Mouse (Mus musculus) frontal cortex, postnatal 36 days (tissue): ENCODE measurements around the gene Mrpl54.
A peak's percentile ranks its signal among the peaks of the same experiment; 100 is the strongest.

ENCODE experiments used
- DNase-seq, 2 experiments: peaks; one replicate each; pipeline ENCODE4 v3.0.0; 2022; ENCODE audit warnings: low spot score in 2 of 2

Mrpl54 gene

DNA sequence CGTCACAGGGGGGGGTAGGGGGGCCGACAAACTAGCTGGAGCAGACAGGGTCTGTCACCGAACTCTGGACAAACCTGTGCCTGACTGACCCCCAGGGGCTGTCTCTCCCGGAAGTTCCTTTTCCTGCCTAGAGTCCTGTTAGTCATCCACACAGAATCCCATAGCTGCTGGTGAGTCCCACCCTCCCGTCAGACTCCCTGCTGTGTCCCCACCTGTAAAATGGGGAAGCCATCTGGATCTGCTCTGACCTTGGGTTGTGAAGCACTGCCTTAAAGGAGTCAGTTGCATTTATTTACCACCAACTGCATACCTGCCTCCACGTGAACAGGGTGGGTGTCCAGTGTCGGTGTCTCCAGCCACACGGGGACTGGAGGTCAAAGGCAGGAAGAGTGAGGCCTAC, 27.7 kb upstream of the Mrpl54 start:
- DNase-seq, result no peak

DNA sequence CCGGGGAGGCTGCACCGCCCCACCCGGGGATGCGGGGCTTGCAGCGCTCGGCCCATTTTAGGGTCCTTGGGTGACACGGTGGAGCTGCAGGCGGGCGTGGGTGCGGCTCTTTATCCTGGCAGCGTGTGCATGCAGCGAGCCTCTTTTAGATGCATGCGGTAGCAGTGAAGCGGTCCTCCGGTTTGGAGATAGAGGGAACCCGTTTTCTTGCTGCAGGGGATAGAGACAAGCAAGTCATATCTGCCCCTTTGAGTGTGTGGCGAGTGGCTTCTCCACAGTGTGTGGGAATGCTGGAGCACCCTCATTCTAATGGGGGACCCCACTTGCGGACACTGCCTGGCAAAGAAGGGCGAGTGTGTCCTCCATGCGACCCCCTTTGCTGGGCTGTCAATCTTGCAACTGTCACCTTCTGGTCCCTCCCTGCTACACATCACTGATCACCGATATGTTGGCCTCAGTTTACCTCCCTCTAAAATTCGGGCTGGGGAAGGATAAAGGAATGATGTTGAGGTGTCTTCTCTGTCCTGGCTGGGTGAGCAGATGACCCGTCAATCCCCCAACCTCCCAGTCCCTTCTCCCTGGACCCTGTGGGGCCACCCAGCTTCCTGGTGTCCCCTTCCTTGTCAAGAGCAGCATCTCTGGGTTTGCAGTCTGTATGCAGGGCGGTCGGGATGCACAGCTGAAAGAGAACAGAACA, 26.7 kb upstream of the Mrpl54 start:
- peak in 1 of 2 experiments; percentile 85 for DNase-seq

DNA sequence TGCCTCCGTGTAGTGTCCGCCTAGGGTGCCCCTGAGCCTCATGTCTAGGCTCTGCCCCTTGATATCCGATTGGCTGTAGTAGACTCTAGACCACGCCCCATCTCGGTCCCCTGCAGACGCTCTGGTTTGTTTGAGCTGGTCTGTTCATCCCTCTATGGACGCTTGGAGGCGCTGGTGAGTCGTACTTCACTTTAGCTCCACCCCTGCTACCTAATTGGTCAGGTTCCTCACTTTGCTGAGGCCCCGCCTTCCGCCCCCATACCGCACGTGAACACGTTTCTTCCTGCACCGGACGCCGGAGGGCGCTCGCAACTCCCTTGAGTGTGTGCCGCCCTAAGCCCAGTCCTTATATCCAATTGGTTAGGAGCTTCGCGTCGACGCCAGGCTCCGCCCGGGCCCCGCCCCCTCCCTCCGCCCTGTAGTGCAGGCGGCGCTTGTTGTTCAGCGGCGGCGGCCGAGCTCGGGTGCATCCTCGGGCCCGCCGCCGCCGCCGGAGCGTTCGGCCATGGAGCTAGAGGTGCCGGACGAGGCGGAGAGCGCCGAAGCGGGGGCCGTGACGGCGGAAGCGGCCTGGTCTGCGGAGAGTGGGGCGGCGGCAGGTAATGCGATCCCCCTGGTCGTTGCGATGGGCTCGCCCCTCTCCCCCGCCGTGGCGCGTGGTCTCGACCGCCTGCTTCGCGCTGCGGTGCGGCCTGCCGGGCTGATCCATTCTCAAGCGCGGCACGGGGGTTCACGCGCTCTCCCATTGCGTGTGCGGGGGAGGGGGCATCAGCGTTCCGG, 26.0 kb upstream of the Mrpl54 start, which contains the start of gene Pip5k1c:
Gene Pip5k1c (plus strand): TSS at position 410 of the 780 bp plus-strand sequence.
- peak; percentile 99 to 100 for DNase-seq

DNA sequence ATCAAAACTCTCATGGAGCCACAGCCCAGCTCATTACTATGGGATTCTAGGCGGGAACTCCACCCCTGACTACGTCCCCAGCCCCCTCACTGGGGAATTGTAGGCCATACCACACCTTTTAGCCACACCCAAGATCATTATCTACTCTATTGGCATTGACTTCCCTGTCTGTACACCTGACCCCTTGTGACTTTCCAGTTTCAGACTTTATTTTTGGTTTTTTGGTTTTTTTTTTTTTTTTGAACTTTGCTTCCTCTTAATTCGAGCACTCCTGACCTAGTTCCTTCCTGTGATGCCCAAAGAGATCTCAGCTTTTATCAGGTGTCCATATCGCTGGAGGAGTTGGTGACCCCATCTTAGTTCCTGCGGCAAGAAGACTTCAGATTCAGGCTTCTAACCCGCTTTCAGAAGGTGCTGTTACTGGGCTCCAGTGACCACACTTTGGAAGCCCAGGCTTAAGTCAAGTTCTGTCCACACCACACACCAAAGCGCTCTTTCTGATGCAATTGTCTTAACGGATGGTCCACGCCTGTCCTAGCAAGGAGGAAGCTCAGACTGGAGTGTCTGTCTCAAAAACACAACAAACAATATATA, 24.9 kb upstream of the Mrpl54 start, which contains the start of gene Tjp3:
Gene Tjp3 (minus strand): TSS at position 71 of the 594 bp plus-strand sequence.
- DNase-seq, result no peak

DNA sequence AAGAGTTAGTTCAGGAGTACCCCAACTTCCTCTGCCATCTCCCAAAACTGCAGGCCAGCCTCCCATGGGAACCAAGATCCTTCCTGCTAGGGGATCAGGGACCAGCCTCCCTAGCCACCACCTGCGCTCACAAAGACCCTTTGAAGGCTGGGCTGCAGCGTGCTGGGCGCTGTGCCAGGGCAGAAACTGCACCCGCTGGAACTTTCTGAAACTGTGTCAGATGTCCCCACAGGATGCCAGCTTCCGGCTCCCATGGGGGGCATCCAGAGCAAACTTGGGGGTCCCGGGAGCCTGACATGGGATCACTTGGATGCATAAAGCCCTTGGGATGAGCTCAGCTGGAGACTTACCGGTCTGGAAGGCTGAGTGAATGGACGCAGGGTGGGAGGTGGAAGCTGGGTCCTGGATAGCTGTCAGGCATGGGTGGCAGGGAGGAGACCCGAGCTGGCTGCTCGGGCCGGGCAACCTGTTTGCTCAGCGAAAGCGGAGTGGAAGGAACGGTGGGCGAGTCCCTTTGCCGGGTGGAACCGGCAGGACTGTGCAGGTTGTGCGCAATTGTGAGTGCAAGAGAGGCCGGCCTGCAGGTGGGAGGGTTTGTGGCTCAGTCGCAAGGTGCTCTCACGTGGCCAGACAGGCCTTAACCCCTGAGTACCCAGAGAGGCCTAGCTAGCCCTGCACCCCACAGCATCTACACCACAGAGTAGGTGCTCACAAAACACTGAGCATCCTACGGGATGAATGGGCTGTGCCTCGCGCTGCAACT, 24.1 kb upstream of the Mrpl54 start:
- DNase-seq, result no peak

DNA sequence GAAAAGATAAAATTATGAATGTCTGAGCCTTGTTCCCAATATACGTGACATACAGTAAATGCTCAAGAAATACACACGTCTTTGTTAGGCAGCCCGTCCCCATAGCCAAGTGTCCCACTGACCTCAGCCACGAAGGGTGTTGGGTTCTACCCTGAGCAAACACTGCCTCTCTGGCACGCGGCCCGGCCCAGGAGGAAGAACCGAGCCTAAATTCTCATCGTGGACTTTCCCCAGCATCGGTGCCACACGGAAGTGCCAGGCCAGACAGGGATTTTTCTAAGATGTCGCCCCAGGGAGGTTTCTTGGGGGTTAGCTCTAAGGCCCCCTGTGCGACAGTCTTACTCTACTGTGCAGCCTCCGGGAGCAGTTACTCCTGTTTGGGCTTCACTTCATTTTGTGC, 23.1 kb upstream of the Mrpl54 start:
- no peak for DNase-seq

DNA sequence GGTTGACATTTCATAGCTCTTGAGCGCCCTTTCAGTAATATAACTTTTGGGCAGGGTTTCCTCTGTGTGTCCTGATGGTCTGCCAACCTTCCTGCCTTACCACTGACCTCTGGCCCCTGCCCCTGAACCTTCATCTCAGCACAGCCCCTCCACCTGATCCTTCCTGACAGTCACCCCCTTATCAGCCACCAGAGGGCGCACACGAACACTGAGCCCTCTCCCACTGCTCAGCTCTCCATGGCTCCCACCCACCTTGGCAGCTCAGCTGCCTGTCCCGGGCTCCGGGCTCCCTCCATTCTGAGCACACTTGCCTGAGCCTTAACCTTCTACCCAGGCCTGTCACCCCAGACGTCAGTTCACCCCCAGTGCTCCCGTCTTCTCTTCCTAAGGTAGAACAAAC, 22.5 kb upstream of the Mrpl54 start:
- DNase-seq, result no peak

DNA sequence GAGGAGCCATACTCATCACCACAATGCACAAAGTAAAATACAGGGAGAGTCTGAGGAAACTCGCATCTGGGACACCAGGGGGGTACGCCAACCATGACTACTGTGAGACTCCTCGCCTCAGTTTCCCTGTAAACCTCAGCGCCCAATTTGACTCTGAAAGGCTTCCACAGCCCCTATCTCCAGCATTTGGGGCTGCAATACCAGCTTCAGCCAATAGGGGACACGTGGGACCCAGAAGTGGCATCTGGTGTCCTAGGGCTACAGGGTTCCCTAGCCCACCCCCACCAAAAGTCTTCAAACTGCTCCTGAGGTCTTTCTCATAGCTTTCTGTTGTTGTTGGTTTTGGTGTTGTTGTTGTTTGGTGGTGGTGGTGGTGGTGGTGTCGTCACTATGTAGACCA, 21.9 kb upstream of the Mrpl54 start:
- DNase-seq, result no peak

DNA sequence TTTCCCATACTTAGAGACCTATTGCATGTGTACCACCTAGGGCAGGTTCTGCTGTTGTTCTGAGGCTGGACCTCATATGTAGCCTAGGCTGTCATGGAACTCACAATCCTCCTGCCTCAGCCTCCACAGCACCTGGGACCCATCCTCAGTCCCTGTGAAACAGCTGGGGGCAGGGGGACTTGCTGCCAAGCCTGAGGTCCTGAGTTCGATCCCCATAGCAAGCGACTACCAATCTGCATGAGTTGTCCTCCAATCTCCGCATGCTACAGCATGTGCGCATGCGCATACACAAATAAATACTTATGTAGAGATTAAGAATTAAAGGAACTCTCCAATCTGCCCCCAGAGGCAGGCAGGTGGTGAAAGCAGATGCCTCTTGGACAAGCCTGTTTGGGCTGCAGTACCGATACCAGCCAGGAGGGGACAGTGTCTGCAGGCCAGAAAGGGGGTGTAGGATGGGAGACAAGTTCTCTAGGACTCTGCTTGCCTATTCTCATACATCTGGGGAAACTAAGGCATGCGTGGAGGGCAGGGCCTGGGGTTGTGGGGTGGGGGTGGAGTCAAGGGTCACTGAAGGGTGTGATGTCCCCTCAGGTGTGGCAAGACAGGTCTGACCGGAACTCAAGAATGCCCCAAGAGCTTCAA, 20.9 kb upstream of the Mrpl54 start:
- DNase-seq, result no peak

DNA sequence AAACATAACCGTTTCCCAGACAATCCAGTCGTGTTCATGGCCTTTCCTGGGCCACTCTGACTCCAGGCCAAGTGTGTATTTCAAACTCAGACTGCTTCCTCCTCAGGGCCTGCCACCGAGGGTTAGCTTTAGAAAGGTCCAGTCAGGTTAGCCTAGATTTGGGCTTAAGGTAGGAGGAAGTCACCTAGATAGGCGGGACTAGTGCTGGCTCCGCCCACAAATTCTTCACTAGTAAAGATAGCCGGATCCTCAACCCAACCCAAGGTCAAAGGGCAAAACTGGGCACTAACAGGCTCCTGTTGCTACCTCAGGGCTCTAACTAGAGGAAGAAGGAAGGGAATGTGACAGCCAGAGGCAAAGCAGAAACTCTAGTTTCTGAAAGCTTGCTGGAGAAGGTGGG, 19.9 kb upstream of the Mrpl54 start:
- DNase-seq, result no peak

DNA sequence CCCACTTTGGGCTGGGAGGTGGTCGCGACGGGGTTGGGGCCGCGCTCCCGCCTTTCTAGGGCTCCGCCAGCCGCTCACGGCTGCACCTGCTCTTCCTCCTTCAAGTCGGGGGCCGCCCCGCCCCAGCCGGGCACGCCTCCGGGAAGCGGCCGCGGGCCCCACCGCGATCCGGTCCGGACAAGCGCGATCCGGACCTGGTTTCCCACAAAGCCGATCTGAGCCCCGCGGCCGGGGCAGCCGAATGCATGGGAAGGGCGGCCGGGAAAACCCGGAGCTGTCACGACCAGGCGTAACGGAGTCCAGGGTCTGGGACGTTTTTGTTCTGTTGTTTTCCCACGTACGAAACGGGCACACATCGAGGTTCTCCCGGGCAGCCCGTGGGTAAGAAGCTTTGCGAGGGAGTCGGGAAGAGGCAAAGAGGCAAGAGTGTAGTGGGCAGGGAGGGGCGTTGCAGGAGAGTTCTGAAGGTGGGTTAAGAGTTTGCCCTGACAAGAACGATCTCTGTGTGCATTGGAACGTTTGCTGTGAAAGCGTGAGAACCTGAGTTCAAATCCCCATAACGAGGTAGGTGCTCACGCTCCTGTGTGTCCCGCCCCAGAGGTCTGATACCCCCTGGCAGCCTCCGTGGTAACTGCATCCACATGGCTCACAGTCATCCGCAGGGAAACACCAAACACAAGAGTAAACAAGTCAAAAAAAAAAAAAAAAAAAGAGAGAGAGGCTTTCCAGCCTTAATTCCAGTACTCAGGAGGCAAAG, 19.1 kb upstream of the Mrpl54 start:
- peak in 1 of 2 experiments; percentile 74 for DNase-seq

DNA sequence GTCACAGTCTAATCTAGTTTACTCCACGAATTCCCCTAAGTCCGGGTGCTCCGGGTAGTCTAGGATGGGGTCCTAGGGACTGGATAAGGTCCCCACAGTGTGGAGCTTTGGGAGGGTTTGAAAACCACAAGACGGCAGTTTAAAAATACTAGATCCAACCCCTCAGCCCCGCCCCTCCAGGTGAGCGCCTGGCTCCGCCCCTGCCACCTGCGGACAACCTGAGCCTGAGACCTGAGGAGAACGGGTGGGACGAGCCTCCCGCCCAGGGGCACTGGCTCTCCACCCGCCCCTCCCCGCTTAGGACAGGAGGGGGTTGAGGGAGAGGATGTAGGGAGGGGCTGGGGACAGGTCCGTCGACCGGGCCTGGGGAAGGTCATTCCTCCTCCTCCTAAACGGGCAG, 18.0 kb upstream of the Mrpl54 start:
- no peak for DNase-seq

DNA sequence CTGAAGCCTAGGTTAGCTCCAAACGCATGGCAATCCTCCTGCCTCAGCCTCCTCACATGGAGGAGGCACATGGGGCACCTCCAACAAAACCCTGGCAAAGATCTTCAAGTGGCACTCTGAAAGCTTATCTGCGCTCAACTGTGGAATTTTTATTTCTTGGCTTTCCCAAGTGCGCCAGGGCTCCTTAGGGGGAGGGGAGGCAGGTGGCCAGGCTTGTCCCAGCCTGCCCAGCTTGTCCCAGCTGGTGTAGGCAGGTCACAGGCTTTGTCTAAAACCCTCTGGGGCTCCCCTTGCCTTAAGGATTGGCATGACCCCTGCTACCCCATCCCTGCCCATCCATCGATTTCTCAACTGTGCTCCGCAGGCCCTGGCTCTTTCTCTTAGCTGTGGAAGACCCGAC, 17.5 kb upstream of the Mrpl54 start:
- no peak for DNase-seq

DNA sequence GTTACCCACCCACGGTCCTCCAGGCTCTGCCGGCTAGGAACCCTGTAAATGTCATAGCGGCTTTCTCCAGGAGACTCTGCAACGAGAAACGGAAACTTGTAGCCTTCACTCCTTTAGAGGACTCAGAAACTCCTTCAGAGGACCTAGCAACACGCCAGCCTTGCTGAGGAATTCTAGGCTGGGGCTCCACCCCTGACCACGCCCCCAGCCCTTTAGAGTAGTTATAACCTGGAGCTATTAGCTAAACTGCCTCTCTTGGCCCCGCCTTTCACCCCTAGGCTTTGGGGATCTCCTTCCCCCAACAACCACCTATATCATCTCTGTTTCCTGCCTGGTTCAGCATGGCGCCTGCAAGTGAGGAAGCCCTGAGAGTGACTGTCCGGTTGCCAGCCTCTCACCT, 12.8 kb upstream of the Mrpl54 start:
- DNase-seq, result no peak

DNA sequence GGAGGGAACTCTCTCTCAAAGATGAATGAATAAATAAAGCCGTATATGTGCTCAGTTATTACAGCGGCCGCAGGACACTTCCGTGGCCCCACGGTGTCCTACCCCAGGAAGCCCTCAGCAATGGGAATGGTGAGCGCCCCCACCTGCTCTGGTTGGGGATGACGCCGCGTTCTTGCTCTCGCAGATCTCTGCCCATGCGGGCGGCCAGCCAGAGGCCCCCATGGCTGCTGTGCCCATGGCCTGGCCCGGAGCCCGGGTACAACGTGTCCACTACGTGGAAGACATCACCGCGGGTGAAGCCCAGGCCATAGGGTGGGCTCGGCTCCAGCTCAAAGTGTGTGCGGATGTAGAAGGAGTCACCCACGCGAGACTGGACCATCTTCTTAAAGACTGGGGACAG, 10.9 kb upstream of the Mrpl54 start:
- DNase-seq, result no peak

DNA sequence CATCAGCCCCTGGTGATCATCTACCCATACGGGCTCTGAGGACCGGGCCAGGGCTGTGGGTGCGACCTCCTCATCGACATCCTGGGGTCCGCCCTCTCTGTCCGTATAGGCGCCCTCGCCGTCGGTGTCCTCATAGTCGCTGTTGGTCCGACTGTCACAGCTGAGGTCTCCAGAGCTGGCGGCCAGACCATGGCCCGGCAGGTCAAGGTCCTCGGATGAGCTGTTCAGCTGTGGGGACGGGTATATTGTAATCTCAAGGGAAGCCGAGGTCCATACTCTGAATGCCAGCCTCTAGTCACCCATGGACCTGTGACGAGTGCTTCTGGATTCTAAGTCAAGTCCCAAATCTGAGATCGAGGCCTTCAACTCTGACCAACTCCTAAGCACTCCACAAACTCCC, 7.1 kb upstream of the Mrpl54 start:
- DNase-seq, result no peak

DNA sequence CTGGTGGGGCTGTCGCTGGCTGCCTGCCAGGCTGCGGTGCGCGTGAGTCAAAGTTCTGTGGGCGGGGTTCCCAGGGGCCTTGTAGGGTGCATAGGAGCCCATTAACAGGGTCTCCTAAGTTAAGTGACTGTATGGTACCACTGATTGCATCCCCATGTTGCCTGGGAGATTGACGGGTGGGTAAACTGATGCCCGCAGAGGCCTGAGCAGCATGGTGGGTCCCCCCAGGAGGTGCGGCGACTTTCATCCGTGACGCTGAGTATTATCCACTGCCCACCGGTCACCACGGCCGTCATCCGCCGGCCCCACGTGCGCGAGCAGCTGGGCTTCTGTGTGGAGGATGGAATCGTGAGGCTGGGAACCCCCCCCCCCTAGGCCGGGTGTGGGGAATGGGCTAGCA, 5.6 kb upstream of the Mrpl54 start:
- DNase-seq, result no peak

DNA sequence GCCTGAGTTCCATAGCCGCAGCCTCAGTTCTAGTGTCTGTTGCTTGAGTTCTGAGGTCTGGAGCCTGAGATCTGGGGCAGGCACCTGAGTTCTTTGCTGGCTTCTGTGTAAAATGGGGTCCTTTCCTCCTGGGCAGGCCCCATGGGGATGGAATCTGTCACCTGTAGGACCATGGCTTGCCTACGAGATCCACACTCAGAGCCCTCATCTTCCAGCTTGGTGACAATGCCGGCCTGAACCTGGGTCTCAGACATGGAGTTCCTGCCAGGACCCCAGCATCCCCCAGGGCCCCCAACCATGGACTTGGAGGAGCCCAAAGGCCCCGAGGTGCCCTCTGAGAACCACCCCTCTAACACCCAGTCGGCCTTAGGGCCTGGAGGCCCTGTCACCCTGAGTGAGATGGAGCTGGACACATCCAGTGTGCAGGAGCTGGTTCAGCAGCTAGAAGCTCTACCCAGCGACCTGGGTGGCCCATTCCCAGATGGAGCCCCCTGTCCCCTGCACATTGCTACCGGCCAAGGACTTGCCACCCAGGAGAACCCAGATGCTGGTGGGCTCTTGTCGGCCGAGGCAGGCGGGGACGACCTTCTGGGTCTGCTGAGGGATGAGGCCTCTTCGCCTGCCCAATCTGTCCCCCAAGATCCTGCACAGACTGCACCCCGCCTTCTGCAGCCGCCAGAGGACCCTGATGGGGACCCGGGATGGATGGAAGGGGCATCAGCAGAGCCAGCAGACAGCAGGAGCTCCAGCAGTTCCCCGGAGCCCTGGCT, 2.1 kb upstream of the Mrpl54 start:
- DNase-seq, result no peak

DNA sequence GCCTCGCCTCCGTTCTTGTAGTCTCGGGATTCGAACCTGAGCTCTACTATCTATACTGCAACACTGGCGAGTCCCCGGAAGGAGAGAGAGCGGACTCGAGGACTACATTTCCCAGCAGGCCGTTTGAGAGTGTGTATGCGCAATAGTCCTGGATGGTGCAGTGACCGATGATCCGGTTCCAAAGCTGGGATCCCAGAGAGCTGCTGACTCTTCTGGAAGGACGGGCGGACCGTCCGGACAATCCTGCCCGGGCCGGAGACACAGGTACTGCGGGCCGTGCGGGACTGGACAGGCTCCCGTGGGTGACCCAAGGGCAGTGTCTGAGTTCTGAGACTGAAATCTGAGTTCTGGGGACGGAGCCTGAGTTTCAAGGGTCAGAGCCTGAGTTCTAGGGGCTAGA, 1.3 kb upstream of the Mrpl54 start:
- DNase-seq, result peak; percentile 77 to 90

DNA sequence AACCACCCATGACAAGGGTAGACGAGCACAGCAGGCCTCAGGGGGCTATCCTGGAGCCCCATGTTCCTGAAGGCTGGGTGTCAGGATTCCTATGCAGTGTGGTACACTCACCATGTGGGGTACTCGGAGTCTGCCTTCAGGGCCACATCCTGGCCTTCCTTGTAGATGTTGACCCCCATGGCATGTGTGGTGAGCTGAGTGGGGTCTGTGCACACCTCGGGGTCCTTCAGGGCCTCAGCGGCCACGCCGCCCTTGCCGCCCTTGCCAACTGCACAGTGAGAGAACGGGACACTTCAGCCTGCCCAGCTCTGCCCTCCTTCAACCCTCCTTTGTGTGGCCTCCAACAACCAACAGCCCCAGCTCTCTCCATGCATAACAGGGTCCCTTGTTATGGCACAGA, 1.2 kb downstream of the Mrpl54 start:
- no peak for DNase-seq
